Comparison of ENCODE assay signal across 21 mouse cellular contexts in the genomic region with DNA sequence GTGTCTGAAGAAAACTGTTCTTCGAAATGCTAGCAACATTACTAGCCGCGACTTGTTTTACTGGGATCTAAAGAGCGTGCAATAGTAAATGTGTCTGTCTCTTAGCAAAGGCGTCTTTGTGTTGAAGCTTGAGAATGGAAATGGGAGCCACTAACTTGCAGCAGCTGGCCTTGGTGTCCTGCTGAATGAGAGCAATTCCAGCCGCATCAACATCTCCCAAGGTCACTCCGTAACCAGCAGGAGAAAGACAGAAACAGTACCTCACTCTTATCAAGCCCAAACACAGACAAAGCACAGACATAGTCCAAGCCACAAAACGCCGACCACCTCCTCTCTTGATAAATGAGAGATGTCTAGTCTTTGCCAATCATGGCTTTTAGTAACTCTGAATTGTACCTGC.
DNase-seq lines count a peak whose midpoint lies in the region; ATAC-seq and TF ChIP-seq lines count a peak whose summit lies in the region.
"Had no signal": no experiment of that assay in that cellular context is flagged by ENCODE, and none has a peak within 500 bp of the region (broad histone marks: within the 10 kb centered on the region; RNA-seq: fewer than 3 reads in every experiment).

No protein-coding gene starts in this region.

- H3K9me3 ChIP-seq in ES-Bruce4 (replicated peaks; ENCODE audit: control insufficient read depth, insufficient read depth, low read length, poor library complexity, severe bottlenecking): no peaks in the 10 kb centered on the region
- no peaks in the 10 kb centered on the region for H3K9me3 ChIP-seq in hindbrain, embryonic 16.5 days (ENCODE audit: control insufficient read depth, low read length)
- H3K9me3 ChIP-seq: embryonic facial prominence, embryonic 10.5 days; embryonic facial prominence, embryonic 12.5 days; forebrain, embryonic 13.5 days; forebrain, embryonic 15.5 days; G1E had no signal

- no peak for ATAC-seq in hindbrain, embryonic 16.5 days
- ATAC-seq: activated CD4-positive, CD25-positive, alpha-beta regulatory T cell, adult 4 months; forebrain, embryonic 13.5 days; forebrain, embryonic 15.5 days; forebrain, postnatal 0 days; Patski had no signal

- DNase-seq in adrenal gland, postnatal 10 days: peak; percentile 6
- DNase-seq in adrenal gland, adult 18-20 months (ENCODE audit: low spot score in 2 of 2): no peak
- peak; percentile 29 for DNase-seq in cerebellum, adult 9-10 months
- DNase-seq in cerebellum, adult 2 months: no peak
- peak; percentile 59 for DNase-seq in ovary, adult 18-20 months (ENCODE audit: low spot score)
- DNase-seq in ovary, postnatal 10 days (ENCODE audit: low spot score): no peak
- DNase-seq: adrenal gland, postnatal 14 days; cerebellum, adult 11 months; cerebellum, adult 18-20 months; cerebellum, postnatal 10 days; cerebellum, postnatal 25 days; forebrain, postnatal 0 days had no signal

- WGBS in cerebellum, adult 2 months: 75% methylated on average over 9 of the region's 9 CpGs
- WGBS in hindbrain, embryonic 16.5 days: 83% methylated on average over 9 of the region's 9 CpGs

- H3K27me3 ChIP-seq in cerebellum, adult 2 months (ENCODE audit: control insufficient read depth, insufficient read depth, low read length): no peaks in the 10 kb centered on the region
- no peaks in the 10 kb centered on the region for H3K27me3 ChIP-seq in ES-Bruce4 (ENCODE audit: control insufficient read depth, insufficient read depth, low read length, poor library complexity, severe bottlenecking)
- no peaks in the 10 kb centered on the region for H3K27me3 ChIP-seq in hindbrain, embryonic 16.5 days (replicated peaks; ENCODE audit: control insufficient read depth, insufficient read depth, low read length)
- H3K27me3 ChIP-seq: embryonic facial prominence, embryonic 12.5 days; forebrain, embryonic 13.5 days; forebrain, embryonic 15.5 days; Patski had no signal

- TF ChIP-seq CTCF in cerebellum, adult 2 months (IDR thresholded peaks at IDR 0.05; ENCODE audit: borderline replicate concordance, insufficient read depth, low read depth, low read length): no peak
- TF ChIP-seq CTCF in ES-Bruce4 (IDR thresholded peaks at IDR 0.05; ENCODE audit: low read depth, low read length): no peak

- no peak overlapping the region for H3K4me3 ChIP-seq in cerebellum, adult 2 months (replicated peaks; ENCODE audit: insufficient read depth, low read depth, low read length)
- no peak overlapping the region for H3K4me3 ChIP-seq in ES-Bruce4 (ENCODE audit: low read depth, low read length)
- H3K4me3 ChIP-seq in hindbrain, embryonic 16.5 days (ENCODE audit: low read length): no peak overlapping the region
- H3K4me3 ChIP-seq: embryonic facial prominence, embryonic 10.5 days; embryonic facial prominence, embryonic 12.5 days; forebrain, embryonic 13.5 days; forebrain, embryonic 15.5 days had no signal

- H3K4me1 ChIP-seq in cerebellum, adult 2 months (ENCODE audit: control insufficient read depth, insufficient read depth, low read length): no peaks in the 10 kb centered on the region; the same call in 1 of the 2 replicates
- peaks cover 5% of the 10 kb centered on the region for H3K4me1 ChIP-seq in ES-Bruce4 (ENCODE audit: control insufficient read depth, insufficient read depth, low read length)
- H3K4me1 ChIP-seq in hindbrain, embryonic 16.5 days (ENCODE audit: control insufficient read depth, insufficient read depth, low read depth, low read length): peaks cover 3% of the 10 kb centered on the region

- H3K36me3 ChIP-seq in ES-Bruce4 (ENCODE audit: control insufficient read depth, insufficient read depth, low read length, poor library complexity, severe bottlenecking): no peaks in the 10 kb centered on the region
- 0 out of 2 replicates have a peak, but pooled peaks cover 3% of the 10 kb centered on the region for H3K36me3 ChIP-seq in hindbrain, embryonic 16.5 days (ENCODE audit: control insufficient read depth, insufficient read depth, low read length)
- H3K36me3 ChIP-seq: embryonic facial prominence, embryonic 10.5 days; embryonic facial prominence, embryonic 12.5 days; forebrain, embryonic 15.5 days had no signal

- H3K4me2 ChIP-seq in hindbrain, embryonic 16.5 days (ENCODE audit: low read length): no peak overlapping the region
- H3K4me2 ChIP-seq: embryonic facial prominence, embryonic 12.5 days; forebrain, embryonic 13.5 days; forebrain, embryonic 15.5 days had no signal

- H3K27ac ChIP-seq in cerebellum, adult 2 months (ENCODE audit: insufficient read depth, low read length): no peak overlapping the region
- H3K27ac ChIP-seq in ES-Bruce4 (ENCODE audit: insufficient read depth, low read length): peak overlapping the region; percentile 61
- no peak overlapping the region for H3K27ac ChIP-seq in hindbrain, embryonic 16.5 days (ENCODE audit: low read depth, low read length)
- H3K27ac ChIP-seq: embryonic facial prominence, embryonic 10.5 days; embryonic facial prominence, embryonic 12.5 days; forebrain, embryonic 13.5 days; forebrain, embryonic 15.5 days had no signal

- TF ChIP-seq POLR2A in cerebellum, adult 2 months (IDR thresholded peaks at IDR 0.05; ENCODE audit: borderline replicate concordance, insufficient read depth, low read length): no peak
- no peak for TF ChIP-seq POLR2A in ES-Bruce4 (IDR thresholded peaks at IDR 0.05; ENCODE audit: insufficient read depth, low read length)

- peak; percentile 67; the same call in 1 of the 2 replicates for TF ChIP-seq EP300 in ES-Bruce4 (IDR thresholded peaks at IDR 0.05; ENCODE audit: insufficient read depth, low read depth, low read length)

- no peak overlapping the region for H3K9ac ChIP-seq in ES-Bruce4 (ENCODE audit: low read depth, poor library complexity, severe bottlenecking)
- no peak overlapping the region for H3K9ac ChIP-seq in hindbrain, embryonic 16.5 days (ENCODE audit: low read depth, low read length)
- H3K9ac ChIP-seq: embryonic facial prominence, embryonic 12.5 days; forebrain, embryonic 13.5 days; forebrain, embryonic 15.5 days; forebrain, postnatal 0 days had no signal

Comparison
In these comparisons a context has a peak if more than half of its experiments do, and no peak if none do; other contexts are left out.
1. DNase-seq: peak in adrenal gland, postnatal 10 days (single experiment), cerebellum, adult 9-10 months (single experiment) and ovary, adult 18-20 months (single experiment); none in adrenal gland, adult 18-20 months (0 of 2), cerebellum, adult 2 months (0 of 2) and ovary, postnatal 10 days (single experiment).